Mouse (Mus musculus): Measurements from ENCODE around the gene Sorl1. TPM values are rescaled to one million over a fixed set of nuclear protein-coding genes. Genes with fewer than 3 reads are reported as not detected.

Sorl1 gene
- polyA plus RNA-seq, 1 experiment from 2014 or later: 15.5 TPM

GRCm38 (mm10) chr9:41985636-41986035 is 138.5 kb downstream of the Sorl1 start:
- ATAC-seq (ENCODE audit: insufficient number of reproducible peaks, insufficient read depth, low FRiP score, low read depth): no peak
- no peak overlapping the region for H3K9ac ChIP-seq (replicated peaks; ENCODE audit: low read depth, low read length)
- no peaks in the 10 kb centered on the region for H3K9me3 ChIP-seq (ENCODE audit: control insufficient read depth, low read depth, low read length)
- no peak overlapping the region for H3K27ac ChIP-seq (ENCODE audit: low read length)
- 66% methylated on average over 5 of the region's 5 CpGs for WGBS
- H3K27me3 ChIP-seq (ENCODE audit: control insufficient read depth, insufficient read depth, low read length): no peaks in the 10 kb centered on the region
- peaks cover 4% of the 10 kb centered on the region; the same call in 1 of the 2 replicates for H3K4me1 ChIP-seq (ENCODE audit: control insufficient read depth, insufficient read depth, low read length)
- no peaks in the 10 kb centered on the region; the same call in none of the 2 replicates for H3K36me3 ChIP-seq (ENCODE audit: control insufficient read depth, insufficient read depth, low read length)
- H3K4me3 ChIP-seq (ENCODE audit: low read depth, low read length): no peak overlapping the region
- no peak overlapping the region for H3K4me2 ChIP-seq (replicated peaks; ENCODE audit: low read depth, low read length)

DNA sequence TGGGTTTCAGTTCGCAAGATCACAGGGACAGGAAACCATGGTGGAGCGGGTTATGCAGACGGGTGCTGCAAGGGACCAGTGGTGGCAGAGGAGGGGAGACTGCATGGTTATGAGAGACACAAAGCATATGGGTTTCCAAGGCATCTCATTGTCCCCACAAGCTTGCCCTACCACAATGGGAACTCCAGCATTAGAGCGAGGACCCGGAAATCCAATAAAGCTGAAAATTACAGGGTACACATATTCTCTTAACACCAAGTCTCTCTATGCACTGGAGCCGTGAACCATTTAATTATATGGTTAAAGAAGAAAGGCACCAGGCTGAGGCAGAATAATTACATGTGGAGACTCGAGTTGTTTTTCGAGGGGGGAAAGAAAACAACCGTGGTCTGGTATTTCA is 139.0 kb downstream of the Sorl1 start:
- 85% methylated on average over 9 of the region's 9 CpGs for WGBS
- Histone ChIP-seq H3K27ac (ENCODE audit: low read length) (no peak overlapping the region), H3K9ac (replicated peaks; ENCODE audit: low read depth, low read length) (no peak overlapping the region), H3K9me3 (ENCODE audit: control insufficient read depth, low read depth, low read length) (no peaks in the 10 kb centered on the region), H3K36me3 (ENCODE audit: control insufficient read depth, insufficient read depth, low read length) (no peaks in the 10 kb centered on the region; the same call in 1 of the 2 replicates), H3K4me2 (replicated peaks; ENCODE audit: low read depth, low read length) (no peak overlapping the region), H3K4me1 (ENCODE audit: control insufficient read depth, insufficient read depth, low read length) (peaks cover 4% of the 10 kb centered on the region; the same call in 1 of the 2 replicates), H3K4me3 (ENCODE audit: low read depth, low read length) (no peak overlapping the region), H3K27me3 (ENCODE audit: control insufficient read depth, insufficient read depth, low read length) (no peaks in the 10 kb centered on the region)
- ATAC-seq (ENCODE audit: insufficient number of reproducible peaks, insufficient read depth, low FRiP score, low read depth): no peak

- Histone ChIP-seq H3K27ac (ENCODE audit: low read length) (no peak overlapping the region), H3K27me3 (ENCODE audit: control insufficient read depth, insufficient read depth, low read length) (no peaks in the 10 kb centered on the region), H3K4me1 (ENCODE audit: control insufficient read depth, insufficient read depth, low read length) (peaks cover 4% of the 10 kb centered on the region; the same call in 1 of the 2 replicates), H3K4me2 (replicated peaks; ENCODE audit: low read depth, low read length) (no peak overlapping the region), H3K36me3 (ENCODE audit: control insufficient read depth, insufficient read depth, low read length) (no peaks in the 10 kb centered on the region), H3K9me3 (ENCODE audit: control insufficient read depth, low read depth, low read length) (no peaks in the 10 kb centered on the region), H3K9ac (replicated peaks; ENCODE audit: low read depth, low read length) (no peak overlapping the region), H3K4me3 (ENCODE audit: low read depth, low read length) (no peak overlapping the region)
- no peak for ATAC-seq (ENCODE audit: insufficient number of reproducible peaks, insufficient read depth, low FRiP score, low read depth)
- 89% methylated on average over 11 of the region's 11 CpGs for WGBS
These were observed 139.8 kb downstream of the Sorl1 start for GRCm38 (mm10) chr9:41984306-41984705.

DNA sequence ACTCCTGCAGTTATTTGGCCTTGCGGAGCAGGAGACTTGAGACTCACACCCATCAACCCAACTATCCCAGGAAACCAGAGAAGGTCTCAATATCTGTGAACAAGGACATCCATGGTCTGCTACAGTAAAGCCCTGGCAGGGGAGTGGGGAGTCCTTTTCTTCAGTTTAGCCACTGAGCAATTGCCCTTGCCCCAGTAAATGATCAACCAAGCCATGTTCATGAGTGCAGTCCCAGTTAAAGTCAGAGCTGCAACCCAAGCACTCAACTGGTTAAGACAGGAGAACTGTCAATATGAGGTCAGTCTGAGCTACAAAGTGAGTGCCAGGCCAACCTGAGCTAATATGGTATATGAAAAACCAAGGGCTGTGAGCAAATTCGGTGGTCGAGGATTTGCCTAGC is 140.8 kb downstream of the Sorl1 start:
- no peaks in the 10 kb centered on the region for H3K9me3 ChIP-seq (ENCODE audit: control insufficient read depth, low read depth, low read length)
- no peaks in the 10 kb centered on the region for H3K36me3 ChIP-seq (ENCODE audit: control insufficient read depth, insufficient read depth, low read length)
- H3K4me1 ChIP-seq (ENCODE audit: control insufficient read depth, insufficient read depth, low read length): peaks cover 4% of the 10 kb centered on the region; the same call in 1 of the 2 replicates
- no peak overlapping the region for H3K27ac ChIP-seq (ENCODE audit: low read length)
- no peak overlapping the region for H3K4me2 ChIP-seq (replicated peaks; ENCODE audit: low read depth, low read length)
- no peak overlapping the region for H3K9ac ChIP-seq (replicated peaks; ENCODE audit: low read depth, low read length)
- no peak overlapping the region for H3K4me3 ChIP-seq (ENCODE audit: low read depth, low read length)
- H3K27me3 ChIP-seq (ENCODE audit: control insufficient read depth, insufficient read depth, low read length): no peaks in the 10 kb centered on the region
- 88% methylated on average over 3 of the region's 3 CpGs for WGBS
- ATAC-seq (ENCODE audit: insufficient number of reproducible peaks, insufficient read depth, low FRiP score, low read depth): no peak

DNA sequence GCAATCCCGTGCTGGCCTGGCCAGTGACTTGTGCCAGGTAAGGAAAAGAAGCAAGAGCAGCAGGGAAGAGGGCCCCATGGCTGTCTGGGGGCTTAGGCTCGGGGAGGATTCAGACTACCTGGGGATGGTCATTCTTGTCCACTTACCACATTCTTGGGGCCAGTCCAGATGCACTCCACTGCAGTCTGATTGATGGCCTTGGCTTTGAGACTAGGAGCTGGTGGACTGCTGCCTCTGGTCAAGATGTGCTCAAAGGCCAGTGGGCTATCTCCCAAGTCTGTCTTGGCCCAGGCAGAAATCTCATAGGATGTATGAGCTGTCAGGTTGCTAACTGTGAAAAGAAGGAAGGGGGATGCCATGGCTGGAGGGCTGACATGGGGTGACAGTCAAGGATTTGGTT is 141.3 kb downstream of the Sorl1 start:
- Histone ChIP-seq H3K9ac (replicated peaks; ENCODE audit: low read depth, low read length) (no peak overlapping the region), H3K27ac (ENCODE audit: low read length) (no peak overlapping the region), H3K4me1 (ENCODE audit: control insufficient read depth, insufficient read depth, low read length) (peaks cover 4% of the 10 kb centered on the region; the same call in 1 of the 2 replicates), H3K9me3 (ENCODE audit: control insufficient read depth, low read depth, low read length) (no peaks in the 10 kb centered on the region), H3K36me3 (ENCODE audit: control insufficient read depth, insufficient read depth, low read length) (no peaks in the 10 kb centered on the region), H3K4me2 (replicated peaks; ENCODE audit: low read depth, low read length) (no peak overlapping the region), H3K4me3 (ENCODE audit: low read depth, low read length) (no peak overlapping the region), H3K27me3 (ENCODE audit: control insufficient read depth, insufficient read depth, low read length) (no peaks in the 10 kb centered on the region)
- 70% methylated on average over 2 of the region's 2 CpGs for WGBS
- no peak for ATAC-seq (ENCODE audit: insufficient number of reproducible peaks, insufficient read depth, low FRiP score, low read depth)

GRCm38 (mm10) chr9:41982023-41982422 is 142.1 kb downstream of the Sorl1 start:
- no peak overlapping the region for H3K4me3 ChIP-seq (ENCODE audit: low read depth, low read length)
- no peaks in the 10 kb centered on the region for H3K36me3 ChIP-seq (ENCODE audit: control insufficient read depth, insufficient read depth, low read length)
- H3K27ac ChIP-seq (ENCODE audit: low read length): no peak overlapping the region
- H3K4me1 ChIP-seq (ENCODE audit: control insufficient read depth, insufficient read depth, low read length): peaks cover 4% of the 10 kb centered on the region; the same call in 1 of the 2 replicates
- no peak for ATAC-seq (ENCODE audit: insufficient number of reproducible peaks, insufficient read depth, low FRiP score, low read depth)
- WGBS: 85% methylated on average over 9 of the region's 9 CpGs
- no peaks in the 10 kb centered on the region for H3K9me3 ChIP-seq (ENCODE audit: control insufficient read depth, low read depth, low read length)
- H3K4me2 ChIP-seq (replicated peaks; ENCODE audit: low read depth, low read length): no peak overlapping the region
- no peak overlapping the region for H3K9ac ChIP-seq (replicated peaks; ENCODE audit: low read depth, low read length)
- no peaks in the 10 kb centered on the region for H3K27me3 ChIP-seq (ENCODE audit: control insufficient read depth, insufficient read depth, low read length)

GRCm38 (mm10) chr9:41981306-41981705 is 142.8 kb downstream of the Sorl1 start:
- Histone ChIP-seq H3K9me3 (ENCODE audit: control insufficient read depth, low read depth, low read length) (no peaks in the 10 kb centered on the region), H3K4me2 (replicated peaks; ENCODE audit: low read depth, low read length) (no peak overlapping the region), H3K9ac (replicated peaks; ENCODE audit: low read depth, low read length) (no peak overlapping the region), H3K4me3 (ENCODE audit: low read depth, low read length) (no peak overlapping the region), H3K4me1 (ENCODE audit: control insufficient read depth, insufficient read depth, low read length) (peaks cover 4% of the 10 kb centered on the region; the same call in 1 of the 2 replicates), H3K27ac (ENCODE audit: low read length) (no peak overlapping the region), H3K27me3 (ENCODE audit: control insufficient read depth, insufficient read depth, low read length) (no peaks in the 10 kb centered on the region), H3K36me3 (ENCODE audit: control insufficient read depth, insufficient read depth, low read length) (no peaks in the 10 kb centered on the region)
- WGBS: 62% methylated on average over 4 of the region's 4 CpGs
- no peak for ATAC-seq (ENCODE audit: insufficient number of reproducible peaks, insufficient read depth, low FRiP score, low read depth)

GRCm38 (mm10) chr9:41980796-41981195 is 143.3 kb downstream of the Sorl1 start:
- H3K27me3 ChIP-seq (ENCODE audit: control insufficient read depth, insufficient read depth, low read length): no peaks in the 10 kb centered on the region
- peaks cover 4% of the 10 kb centered on the region; the same call in 1 of the 2 replicates for H3K4me1 ChIP-seq (ENCODE audit: control insufficient read depth, insufficient read depth, low read length)
- ATAC-seq (ENCODE audit: insufficient number of reproducible peaks, insufficient read depth, low FRiP score, low read depth): no peak
- no peak overlapping the region for H3K4me2 ChIP-seq (replicated peaks; ENCODE audit: low read depth, low read length)
- H3K9me3 ChIP-seq (ENCODE audit: control insufficient read depth, low read depth, low read length): no peaks in the 10 kb centered on the region
- no peak overlapping the region for H3K4me3 ChIP-seq (ENCODE audit: low read depth, low read length)
- 67% methylated on average over 5 of the region's 5 CpGs for WGBS
- H3K36me3 ChIP-seq (ENCODE audit: control insufficient read depth, insufficient read depth, low read length): no peaks in the 10 kb centered on the region
- H3K27ac ChIP-seq (ENCODE audit: low read length): no peak overlapping the region
- no peak overlapping the region for H3K9ac ChIP-seq (replicated peaks; ENCODE audit: low read depth, low read length)

GRCm38 (mm10) chr9:41978366-41978765 is 145.7 kb downstream of the Sorl1 start:
- peaks cover 4% of the 10 kb centered on the region; the same call in 1 of the 2 replicates for H3K4me1 ChIP-seq (ENCODE audit: control insufficient read depth, insufficient read depth, low read length)
- H3K9me3 ChIP-seq (ENCODE audit: control insufficient read depth, low read depth, low read length): no peaks in the 10 kb centered on the region
- H3K27me3 ChIP-seq (ENCODE audit: control insufficient read depth, insufficient read depth, low read length): no peaks in the 10 kb centered on the region
- no peaks in the 10 kb centered on the region; the same call in 1 of the 2 replicates for H3K36me3 ChIP-seq (ENCODE audit: control insufficient read depth, insufficient read depth, low read length)
- H3K4me2 ChIP-seq (replicated peaks; ENCODE audit: low read depth, low read length): no peak overlapping the region
- H3K9ac ChIP-seq (replicated peaks; ENCODE audit: low read depth, low read length): no peak overlapping the region
- H3K4me3 ChIP-seq (ENCODE audit: low read depth, low read length): no peak overlapping the region
- no peak for ATAC-seq (ENCODE audit: insufficient number of reproducible peaks, insufficient read depth, low FRiP score, low read depth)
- 73% methylated on average over 6 of the region's 6 CpGs for WGBS
- no peak overlapping the region for H3K27ac ChIP-seq (ENCODE audit: low read length)

Measured in stomach, embryonic 14.5 days (tissue).